In genomic region chr2:105128564-105128963, GRCm38 (mm10) we compare ENCODE assay signal across 15 mouse cellular contexts. TPM values are rescaled to one million over a fixed set of nuclear protein-coding genes. Genes with fewer than 3 reads are reported as not detected.
DNase-seq lines count a peak whose midpoint lies in the region; ATAC-seq and TF ChIP-seq lines count a peak whose summit lies in the region.
"Had no signal": no experiment of that assay in that cellular context is flagged by ENCODE, and none has a peak within 500 bp of the region (broad histone marks: within the 10 kb centered on the region; RNA-seq: fewer than 3 reads in every experiment).

No protein-coding gene starts in this region.

- H3K9me3 ChIP-seq in neural tube, embryonic 15.5 days (replicated peaks), result no peaks in the 10 kb centered on the region
- H3K9me3 ChIP-seq: neural tube, embryonic 13.5 days had no signal

- no peaks in the 10 kb centered on the region for H3K4me1 ChIP-seq in kidney, adult 2 months (ENCODE audit: control insufficient read depth, insufficient read depth, low read length)
- peaks cover 19% of the 10 kb centered on the region for H3K4me1 ChIP-seq in neural tube, embryonic 15.5 days

- no peak for ATAC-seq in neural tube, embryonic 15.5 days (ENCODE audit: low FRiP score)
- ATAC-seq: inflammation-experienced regulatory T-cells, adult 6 months had no signal

- DNase-seq in embryo, embryonic 10.5 days (ENCODE audit: low spot score), result peak; percentile 43
- DNase-seq in embryo, embryonic 10 days (ENCODE audit: low spot score), result no peak
- no peak for DNase-seq in kidney, adult 2 months
- DNase-seq in kidney, postnatal 25 days, result no peak
- DNase-seq in neural tube, embryonic 10.5 days (ENCODE audit: extremely low spot score, low spot score), result peak; percentile 58
- no peak for DNase-seq in urinary bladder, postnatal 25 days (ENCODE audit: low spot score)
- DNase-seq in left cerebral cortex, adult 18-20 months (ENCODE audit: low spot score in 2 of 2), result no peak
- DNase-seq: cerebellum, postnatal 14 days; thymus, adult 2 months had no signal

- H3K9ac ChIP-seq in neural tube, embryonic 15.5 days (replicated peaks), result no peak overlapping the region
- H3K9ac ChIP-seq: neural tube, embryonic 13.5 days had no signal

- no peak overlapping the region for H3K27ac ChIP-seq in kidney, adult 2 months (ENCODE audit: insufficient read depth, low read depth, low read length)
- no peak overlapping the region for H3K27ac ChIP-seq in neural tube, embryonic 15.5 days (replicated peaks)
- H3K27ac ChIP-seq: neural tube, embryonic 13.5 days had no signal

- no peak overlapping the region for H3K4me2 ChIP-seq in neural tube, embryonic 15.5 days
- H3K4me2 ChIP-seq: neural tube, embryonic 13.5 days had no signal

- TF ChIP-seq CTCF in kidney, adult 2 months (conservative IDR thresholded peaks at IDR 0.05; ENCODE audit: insufficient read depth, insufficient read length, low read depth, low read length), result no peak

- WGBS in kidney, adult 2 months, result 31% methylated on average over 12 of the region's 12 CpGs
- WGBS in neural tube, embryonic 15.5 days, result 3% methylated on average over 12 of the region's 12 CpGs

- H3K27me3 ChIP-seq in kidney, adult 2 months (replicated peaks; ENCODE audit: control insufficient read depth, insufficient read depth, low read length), result peaks cover 15% of the 10 kb centered on the region
- peaks cover 95% of the 10 kb centered on the region for H3K27me3 ChIP-seq in neural tube, embryonic 15.5 days (replicated peaks)

- no peak for TF ChIP-seq POLR2A in kidney, adult 2 months (IDR thresholded peaks at IDR 0.05; ENCODE audit: low read depth, low read length)

- peak overlapping the region; percentile 13 for H3K4me3 ChIP-seq in kidney, adult 2 months (ENCODE audit: insufficient read depth, low read depth, low read length)
- no peak overlapping the region for H3K4me3 ChIP-seq in neural tube, embryonic 15.5 days (replicated peaks)
- H3K4me3 ChIP-seq: neural tube, embryonic 13.5 days had no signal

- H3K36me3 ChIP-seq in kidney, adult 2 months (ENCODE audit: control insufficient read depth, insufficient read depth, low read length), result no peaks in the 10 kb centered on the region
- H3K36me3 ChIP-seq in neural tube, embryonic 15.5 days, result no peaks in the 10 kb centered on the region
- H3K36me3 ChIP-seq: neural tube, embryonic 13.5 days had no signal

RNA-seq across cellular contexts. Expression of gene Wt1, which starts 2.2 kb away (rescaled TPM):
- polyA plus RNA-seq in kidney, adult 2 months (2012; rRNA removed), result 16.9 and 20.8 TPM in 2 replicates
- polyA plus RNA-seq in neural tube, embryonic 15.5 days (2015; fragmentation: Nextera tagmentation; extraction: Ambion mirVana), result 2.6 and 4.5 TPM in 2 replicates
- under 1 TPM; 0.28 to 0.33 TPM for total RNA-seq in left cerebral cortex, adult 18-20 months (2021)
- total RNA-seq: gastrocnemius, adult 8-10 months; megakaryocyte-erythroid progenitor cell, adult 5-6 weeks had no signal
- polyA plus RNA-seq: inflammation-experienced regulatory T-cells, adult 6 months had no signal

RNA-seq across cellular contexts. Expression of gene Gm11060, which starts 36.7 kb away (rescaled TPM):
- not detected in 2 replicates for polyA plus RNA-seq in kidney, adult 2 months (2012; rRNA removed)
- polyA plus RNA-seq in neural tube, embryonic 15.5 days (2015; fragmentation: Nextera tagmentation; extraction: Ambion mirVana), result not detected in 2 replicates
- total RNA-seq in left cerebral cortex, adult 18-20 months (2021), result not detected
- total RNA-seq: gastrocnemius, adult 8-10 months; left cerebral cortex, postnatal 14 days; megakaryocyte-erythroid progenitor cell, adult 5-6 weeks had no signal
- polyA plus RNA-seq: inflammation-experienced regulatory T-cells, adult 6 months; neural tube, embryonic 13.5 days; thymus, adult 2 months had no signal

Comparison
In these comparisons a context has a peak if more than half of its experiments do, and no peak if none do; other contexts are left out.
1. DNase-seq: peak in embryo, embryonic 10.5 days (single experiment) and neural tube, embryonic 10.5 days (single experiment); none in embryo, embryonic 10 days (single experiment), kidney, adult 2 months (single experiment), kidney, postnatal 25 days (0 of 2), urinary bladder, postnatal 25 days (single experiment) and left cerebral cortex, adult 18-20 months (0 of 2).